Mouse (Mus musculus) lung, postnatal 0 days (tissue): Measurements from ENCODE around the gene Ctnnbl1.

Experiments
- CTCF ChIP-seq: IDR thresholded peaks from 2 replicates; pipeline ENCODE4 v1.5.1; 2016; ENCODE audit warnings: antibody characterized with exemption, mild to moderate bottlenecking
- EP300 ChIP-seq: IDR thresholded peaks from 2 replicates; pipeline ENCODE4 v1.6.1; 2016; ENCODE audit warnings: antibody characterized with exemption, mild to moderate bottlenecking, control low read depth

DNA sequence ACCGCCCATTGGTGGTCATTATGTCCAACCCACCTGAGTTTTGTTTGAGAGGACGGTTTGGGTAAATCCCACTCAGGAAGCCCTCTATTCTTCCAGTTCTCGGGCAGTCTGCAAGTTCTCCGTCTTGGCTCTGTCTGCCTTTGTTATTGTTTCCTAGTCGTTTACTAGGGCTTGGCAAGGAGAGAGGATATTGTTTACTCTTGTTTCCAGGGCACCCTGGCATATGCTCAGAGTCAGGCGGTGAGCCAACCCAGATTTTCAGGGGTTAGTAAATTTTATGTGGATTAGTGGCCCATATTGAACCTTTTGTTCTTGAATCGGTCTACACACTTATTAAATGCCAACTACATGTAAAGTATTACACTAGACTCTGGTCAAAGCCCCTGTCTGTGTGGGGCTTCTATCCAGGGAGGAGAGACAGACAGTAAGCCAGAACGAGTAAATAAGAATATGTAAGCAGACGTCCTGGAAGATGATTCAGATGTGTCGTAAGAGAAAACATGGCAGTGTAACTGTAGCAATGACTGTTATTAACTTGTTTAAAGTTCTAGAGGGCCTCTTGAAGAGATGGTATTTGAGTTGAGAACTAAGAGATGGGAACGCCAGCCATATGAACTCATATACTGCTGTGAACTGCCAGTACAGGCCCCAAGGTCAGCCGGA lies 13.9 kb downstream of the Ctnnbl1 start:
- TF ChIP-seq CTCF (no peak), EP300 (peak; percentile 60; the same call in 1 of the 2 replicates)
